Mouse (Mus musculus) bone marrow macrophage, adult 2 months (primary cell): Measurements from ENCODE around the gene Dhrs9.

Source experiments
- CTCF ChIP-seq: IDR thresholded peaks from 2 replicates; pipeline ENCODE4 v1.5.1; 2012; ENCODE audit warnings: low read depth, mild to moderate bottlenecking, low read length, moderate library complexity
- POLR2A ChIP-seq: IDR thresholded peaks from 2 replicates; pipeline ENCODE4 v1.6.1; 2012; ENCODE audit warnings: mild to moderate bottlenecking, low read depth, low read length, borderline replicate concordance

GRCm38 (mm10) chr2:69414539-69414938 is 34.3 kb downstream of the Dhrs9 start:
- TF ChIP-seq CTCF (no peak), POLR2A (no peak)
